Mouse (Mus musculus) spleen, adult 2 months (tissue): ENCODE data around the gene Wrap53. TPM values are rescaled to one million over a fixed set of nuclear protein-coding genes. Genes with fewer than 3 reads are reported as not detected.

Experiments used
- DNase-seq, 2 experiments: peaks; one replicate each; pipeline versions ENCODE4 v3.0.0 to v3.0.0-alpha.2; 2012 to 2021; ENCODE audit warnings: low spot score in 2 of 2, low read depth in 1 of 2
- H3K27ac ChIP-seq: fragments of 200-500 bp; 2 replicates; pipeline ENCODE4 v1.5.1; 2012; ENCODE audit warnings: low read length, inconsistent platforms; ENCODE audit not compliant: insufficient read depth
- H3K27me3 ChIP-seq: fragments of 200-500 bp; 2 replicates; pipeline ENCODE4 v1.6.1; 2012; ENCODE audit warnings: mild to moderate bottlenecking, moderate library complexity, low read length, inconsistent platforms; ENCODE audit not compliant: control insufficient read depth, insufficient read depth
- H3K36me3 ChIP-seq: fragments of 200-500 bp; 2 replicates; pipeline ENCODE4 v1.6.1; 2012; ENCODE audit warnings: mild to moderate bottlenecking, low read length, inconsistent platforms; ENCODE audit not compliant: control insufficient read depth, insufficient read depth
- H3K4me1 ChIP-seq: fragments of 200-500 bp; 2 replicates; pipeline ENCODE4 v1.6.1; 2011; ENCODE audit warnings: inconsistent platforms; ENCODE audit not compliant: control insufficient read depth, insufficient read depth, insufficient read length
- H3K4me3 ChIP-seq: fragments of 200-500 bp; 2 replicates; pipeline ENCODE4 v1.5.1; 2011; ENCODE audit warnings: mild to moderate bottlenecking, inconsistent platforms; ENCODE audit not compliant: insufficient read depth, insufficient read length; ENCODE audit errors: extremely low read depth
- CTCF ChIP-seq: fragments of 200-500 bp; IDR thresholded peaks from 2 replicates; pipeline ENCODE4 v1.5.1; 2011; ENCODE audit warnings: mild to moderate bottlenecking, inconsistent platforms; ENCODE audit not compliant: insufficient read depth, insufficient read length, insufficient replicate concordance; ENCODE audit errors: extremely low read depth
- POLR2A ChIP-seq: fragments of 200-500 bp; IDR thresholded peaks from 2 replicates; pipeline ENCODE4 v1.6.1; 2011; ENCODE audit warnings: low read depth, low read length, inconsistent platforms
- WGBS: fragments of 180-500 bp; shearing (Covaris S2); methylation state at CpG from one replicate; pipeline ENCODE4 v1.1.7; 2018; 5-methylcytosine and 5-hydroxymethylcytosine counted together
- polyA plus RNA-seq: library from polyadenylated mRNA; depleted of rRNA; stranded (reverse); fragments of >200 nt; gene quantifications from 2 replicates; pipeline ENCODE4 v1.2.3, GENCODE M21; 2012

Wrap53 gene
- polyA plus RNA-seq, 1 experiment: 15.6 TPM

DNA sequence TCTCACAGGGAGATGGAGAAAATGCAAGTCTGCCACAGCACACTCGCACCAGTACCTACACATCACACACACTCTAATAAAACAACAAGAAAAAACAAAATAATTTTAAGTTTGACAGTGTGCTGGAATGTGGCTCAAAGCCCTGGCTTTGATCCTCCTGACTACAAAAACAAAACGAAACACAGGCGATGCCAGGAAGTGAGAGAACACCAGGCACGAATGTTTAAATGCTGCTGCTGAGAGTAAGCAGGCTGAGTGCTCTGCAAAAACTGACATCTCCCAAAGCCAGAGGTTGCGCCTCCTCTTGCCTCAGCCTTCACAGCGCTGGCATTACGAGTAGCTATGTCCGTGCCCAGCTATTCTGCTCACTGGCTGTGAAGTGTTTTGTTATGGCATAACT, 14.9 kb downstream of the Wrap53 start:
- WGBS: 85% methylated on average over 8 of the region's 8 CpGs
- H3K36me3 ChIP-seq: peaks cover 31% of the 10 kb centered on the region
- DNase-seq: no peak
- H3K27ac ChIP-seq: no peak overlapping the region
- peaks cover 2% of the 10 kb centered on the region; the same call in 1 of the 2 replicates for H3K27me3 ChIP-seq
- no peak overlapping the region for H3K4me3 ChIP-seq
- no peak for TF ChIP-seq POLR2A
- no peak for TF ChIP-seq CTCF
- no peaks in the 10 kb centered on the region for H3K4me1 ChIP-seq

DNA sequence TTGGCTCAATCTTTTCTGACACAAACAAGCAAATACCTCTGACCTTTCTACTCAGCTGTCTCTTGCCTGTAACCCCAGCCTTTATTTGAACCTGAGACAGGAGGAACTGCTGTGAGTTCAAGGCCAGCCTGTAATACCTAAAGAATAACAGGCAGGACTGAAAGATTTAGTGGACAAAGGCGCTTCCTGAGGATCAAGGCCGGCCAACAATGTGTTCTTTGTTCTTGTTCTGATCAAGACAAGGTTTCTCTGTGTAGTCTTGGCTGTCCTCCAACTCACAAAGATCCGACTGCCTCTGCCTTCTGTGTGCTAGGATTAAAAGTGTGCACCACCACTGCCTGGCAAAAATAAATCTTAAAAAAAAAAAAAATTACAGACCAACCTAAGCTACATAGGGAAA, 15.7 kb downstream of the Wrap53 start:
- Histone ChIP-seq H3K27me3 (peaks cover 2% of the 10 kb centered on the region; the same call in 1 of the 2 replicates), H3K36me3 (peaks cover 29% of the 10 kb centered on the region), H3K4me1 (no peaks in the 10 kb centered on the region), H3K4me3 (no peak overlapping the region), H3K27ac (no peak overlapping the region)
- no peak for DNase-seq
- WGBS: 86% methylated on average over 3 of the region's 3 CpGs
- TF ChIP-seq POLR2A: no peak
- TF ChIP-seq CTCF: no peak

- Histone ChIP-seq H3K36me3 (peaks cover 29% of the 10 kb centered on the region), H3K27me3 (peaks cover 2% of the 10 kb centered on the region; the same call in 1 of the 2 replicates), H3K4me1 (no peaks in the 10 kb centered on the region), H3K4me3 (no peak overlapping the region), H3K27ac (no peak overlapping the region)
- 93% methylated on average over 13 of the region's 13 CpGs for WGBS
- TF ChIP-seq CTCF: no peak
- TF ChIP-seq POLR2A: no peak
- no peak for DNase-seq
These were observed 16.7 kb downstream of the Wrap53 start for GRCm38 (mm10) chr11:69563373-69563772.

DNA sequence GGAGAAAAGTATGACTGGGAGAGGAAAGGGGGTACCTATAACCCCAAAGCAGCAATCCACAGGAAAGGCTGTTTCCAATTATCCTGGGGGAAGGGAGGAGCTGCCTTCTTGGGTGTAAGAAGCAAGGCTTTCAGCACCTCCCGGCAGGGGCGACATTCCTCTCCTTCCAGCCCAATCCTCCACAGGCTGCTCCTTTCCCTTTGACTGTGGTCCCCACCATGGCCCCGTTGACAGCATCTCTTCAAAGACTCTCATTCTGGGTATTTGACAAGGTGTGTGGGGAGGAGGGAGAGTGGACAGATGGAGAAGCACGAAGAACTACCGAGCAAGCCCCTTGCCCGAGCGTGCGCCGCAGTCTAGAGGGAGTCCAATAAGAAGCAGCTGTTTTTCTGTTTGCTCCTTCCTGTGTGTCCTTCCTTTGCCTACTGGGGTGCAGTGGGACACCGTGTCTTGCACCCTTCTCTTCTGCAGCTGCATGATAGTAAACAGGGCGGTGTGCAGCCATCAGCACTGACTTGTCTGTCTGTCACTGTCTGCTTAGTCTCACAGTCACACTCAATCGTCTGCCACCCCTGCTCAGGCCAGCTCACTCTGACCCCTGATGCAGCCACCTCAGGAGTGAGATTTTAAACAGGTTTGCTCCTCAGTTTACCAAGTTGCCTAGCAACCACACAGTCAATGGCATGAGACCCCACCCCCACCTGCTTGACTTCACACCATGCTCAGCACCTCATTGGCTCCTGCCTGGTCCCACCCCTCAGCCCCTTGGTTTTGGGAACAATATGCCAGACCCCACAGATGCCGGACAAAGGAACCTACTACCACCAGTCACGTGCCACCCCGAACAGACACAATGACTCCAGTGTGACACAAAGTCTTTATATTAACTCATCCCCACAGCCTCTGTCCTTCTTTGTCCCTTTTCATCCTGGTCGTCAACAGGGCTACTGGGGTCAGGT, 18.9 kb downstream of the Wrap53 start:
- 91% methylated on average over 16 of the region's 16 CpGs for WGBS
- Histone ChIP-seq H3K4me3 (no peak overlapping the region), H3K27me3 (peaks cover 2% of the 10 kb centered on the region; the same call in 1 of the 2 replicates), H3K36me3 (peaks cover 24% of the 10 kb centered on the region), H3K27ac (no peak overlapping the region), H3K4me1 (no peaks in the 10 kb centered on the region)
- DNase-seq: no peak
- no peak for TF ChIP-seq CTCF
- TF ChIP-seq POLR2A: no peak

DNA sequence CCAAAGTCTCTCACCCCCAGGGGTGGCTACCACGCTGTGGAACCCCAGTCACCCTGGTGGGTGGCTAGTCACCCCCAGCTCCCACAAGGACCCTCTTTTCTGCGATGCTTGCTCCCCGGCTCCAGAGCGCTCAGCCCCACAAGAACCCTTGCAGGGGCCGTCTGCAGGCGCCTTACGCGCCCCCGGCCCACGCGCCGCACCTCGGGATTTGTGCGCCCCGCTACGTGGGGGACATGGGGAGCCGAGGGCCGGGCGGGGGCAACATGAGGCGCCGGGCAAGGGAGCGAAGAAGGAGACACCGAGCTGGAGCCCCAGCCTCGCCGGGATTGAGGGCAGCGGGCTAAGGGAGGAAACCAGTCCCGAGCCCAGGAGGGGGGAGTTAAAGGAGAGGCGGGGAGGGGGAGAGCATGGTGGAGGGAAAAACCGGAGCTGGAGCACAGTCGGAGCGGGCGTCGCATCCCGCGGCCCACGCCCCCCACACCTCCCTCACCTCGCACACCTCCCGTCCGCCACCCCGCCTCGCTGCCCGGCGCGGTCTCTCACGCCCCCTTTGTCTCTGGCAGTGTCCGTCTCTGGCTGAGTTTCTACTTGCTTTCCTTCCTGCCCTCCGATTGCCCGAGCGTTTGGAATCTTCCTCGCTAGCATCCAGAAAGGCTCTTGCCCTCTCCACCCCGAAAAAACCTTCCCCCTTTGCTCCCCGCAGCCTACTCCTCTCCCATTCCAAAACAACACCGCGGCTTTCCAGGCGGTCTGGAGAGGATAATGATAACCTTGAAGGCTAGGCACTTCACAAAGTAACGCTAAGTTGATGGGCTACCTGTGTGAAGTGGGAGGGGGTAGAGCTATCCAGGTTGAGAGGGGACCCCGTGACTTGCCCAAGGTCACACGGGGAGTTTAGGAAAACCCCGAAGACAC, 19.9 kb downstream of the Wrap53 start, which contains the start of gene Efnb3:
TSS of gene Efnb3 (minus strand) at position 355 of the 915 bp plus-strand sequence.
- TF ChIP-seq CTCF: no peak
- no peak for TF ChIP-seq POLR2A
- DNase-seq: no peak
- peaks cover 2% of the 10 kb centered on the region; the same call in 1 of the 2 replicates for H3K27me3 ChIP-seq
- H3K4me1 ChIP-seq: no peaks in the 10 kb centered on the region
- peaks cover 22% of the 10 kb centered on the region for H3K36me3 ChIP-seq
- H3K27ac ChIP-seq: no peak within 1 kb of the TSS
- H3K4me3 ChIP-seq: no peak within 1 kb of the TSS
- WGBS: 16% methylated on average over 54 of the region's 59 CpGs

GRCm38 (mm10) chr11:69559183-69559582, 20.9 kb downstream of the Wrap53 start:
- Histone ChIP-seq H3K27ac (no peak overlapping the region), H3K4me1 (no peaks in the 10 kb centered on the region), H3K4me3 (no peak overlapping the region), H3K36me3 (peaks cover 22% of the 10 kb centered on the region), H3K27me3 (peaks cover 2% of the 10 kb centered on the region; the same call in 1 of the 2 replicates)
- 52% methylated on average over 5 of the region's 5 CpGs for WGBS
- TF ChIP-seq CTCF: no peak
- TF ChIP-seq POLR2A: no peak
- DNase-seq: no peak
